Mouse (Mus musculus) heart, adult 2 months (tissue): Measurements from ENCODE around the gene Serinc4. TPM values are rescaled to one million over a fixed set of nuclear protein-coding genes. Genes with fewer than 3 reads are reported as not detected.

Experiments used
- DNase-seq, 2 experiments: peaks; one replicate each; pipeline ENCODE4 v3.0.0; 2021
- H3K27ac ChIP-seq: fragments of 200-600 bp; 2 replicates; pipeline ENCODE4 v1.8.1; 2022
- H3K27me3 ChIP-seq: fragments of 200-500 bp; 2 replicates; pipeline ENCODE4 v1.6.1; 2012; ENCODE audit warnings: mild to moderate bottlenecking, low read length, inconsistent platforms, mixed read lengths; ENCODE audit not compliant: control insufficient read depth, insufficient read depth
- H3K36me3 ChIP-seq: fragments of 200-500 bp; 2 replicates; pipeline ENCODE4 v1.6.1; 2012; ENCODE audit warnings: low read length, inconsistent platforms; ENCODE audit not compliant: control insufficient read depth, insufficient read depth
- H3K4me1 ChIP-seq: fragments of 200-500 bp; 2 replicates; pipeline ENCODE4 v1.6.1; 2011; ENCODE audit warnings: low read length; ENCODE audit not compliant: control insufficient read depth, insufficient read depth
- H3K4me3 ChIP-seq: fragments of 200-600 bp; 2 replicates; pipeline ENCODE4 v1.8.1; 2022
- H3K79me2 ChIP-seq: fragments of 200-500 bp; replicated peaks from 2 replicates; pipeline ENCODE4 v1.6.1; 2012; ENCODE audit warnings: mild to moderate bottlenecking, inconsistent platforms, low read length, moderate library complexity, mixed read lengths; ENCODE audit not compliant: control insufficient read depth, insufficient read depth
- H3K9ac ChIP-seq: fragments of 200-500 bp; 2 replicates; pipeline ENCODE4 v1.6.1; 2012; ENCODE audit warnings: low read depth, mild to moderate bottlenecking, control low read depth, inconsistent platforms, low read length, mixed read lengths
- CTCF ChIP-seq: fragments of 200-600 bp; IDR thresholded peaks from 2 replicates; pipeline ENCODE4 v1.8.1; 2022; ENCODE audit warnings: antibody characterized with exemption, mild to moderate bottlenecking, moderate library complexity
- EP300 ChIP-seq: fragments of 200-500 bp; IDR thresholded peaks from 2 replicates; pipeline ENCODE4 v1.6.1; 2011; ENCODE audit warnings: low read depth, low read length, control low read depth; ENCODE audit not compliant: insufficient read depth
- POLR2A ChIP-seq: fragments of 200-500 bp; IDR thresholded peaks from 2 replicates; pipeline ENCODE4 v1.6.1; 2011; ENCODE audit warnings: mild to moderate bottlenecking, low read depth, low read length, control low read depth; ENCODE audit not compliant: insufficient read depth
- WGBS: fragments of 180-500 bp; shearing (Covaris S2); methylation state at CpG from one replicate; pipeline ENCODE4 v1.1.7; 2018; 5-methylcytosine and 5-hydroxymethylcytosine counted together
- intact Hi-C: fragments of 180-260 bp; cut with DNase I; formaldehyde crosslinking; loops from one replicate; pipeline ENCODE4 v1.15.1; 2025
- polyA plus RNA-seq: library from polyadenylated mRNA; depleted of rRNA; stranded (reverse); fragments of >200 nt; gene quantifications from 2 replicates; pipeline ENCODE4 v1.2.3, GENCODE M21; 2012
- total RNA-seq, 2 experiments: library from RNA; stranded (reverse); gene quantifications; 2 replicates each; pipeline ENCODE4 v1.2.3; 2021

The Serinc4 gene
- total and polyA plus RNA-seq, 3 experiments: 0.21 TPM; not detected in 2

- DNase-seq: no peak
- peaks cover 4% of the 10 kb centered on the region for H3K79me2 ChIP-seq
- no peak overlapping the region for H3K9ac ChIP-seq
- H3K27ac ChIP-seq: no peak overlapping the region
- TF ChIP-seq POLR2A (no peak), CTCF (no peak), EP300 (no peak)
- H3K4me3 ChIP-seq: no peak overlapping the region
- H3K27me3 ChIP-seq: no peaks in the 10 kb centered on the region
- intact Hi-C loops: no loop called here
- H3K4me1 ChIP-seq: peaks cover 2% of the 10 kb centered on the region; the same call in 1 of the 2 replicates
- 86% methylated on average over 3 of the region's 3 CpGs for WGBS
- H3K36me3 ChIP-seq: no peaks in the 10 kb centered on the region
Measured at GRCm38 (mm10) chr2:121445117-121445516, 11.5 kb downstream of the Serinc4 start.

GRCm38 (mm10) chr2:121444178-121444577 is 12.4 kb downstream of the Serinc4 start, which contains the start of gene Ell3:
Gene Ell3, minus strand, starts transcription at chr2:121444278.
- no peak within 1 kb of the TSS for H3K27ac ChIP-seq
- no peak within 1 kb of the TSS; the same call in 1 of the 2 replicates for H3K4me3 ChIP-seq
- no peaks in the 10 kb centered on the region for H3K36me3 ChIP-seq
- no peaks in the 10 kb centered on the region for H3K79me2 ChIP-seq
- H3K9ac ChIP-seq: no peak within 1 kb of the TSS
- TF ChIP-seq EP300 (no peak), POLR2A (no peak), CTCF (no peak)
- 98% methylated on average over 1 of the region's 1 CpGs for WGBS
- peaks cover 2% of the 10 kb centered on the region; the same call in 1 of the 2 replicates for H3K4me1 ChIP-seq
- DNase-seq: no peak
- intact Hi-C loops: no loop called here
- no peaks in the 10 kb centered on the region for H3K27me3 ChIP-seq

- no peak for DNase-seq
- intact Hi-C loops: no loop called here
- 23% methylated on average over 8 of the region's 8 CpGs for WGBS
- Histone ChIP-seq H3K4me3 (peak overlapping the region; percentile 51), H3K36me3 (no peaks in the 10 kb centered on the region; the same call in 1 of the 2 replicates), H3K9ac (no peak overlapping the region), H3K4me1 (peaks cover 2% of the 10 kb centered on the region; the same call in 1 of the 2 replicates), H3K27ac (no peak overlapping the region), H3K27me3 (no peaks in the 10 kb centered on the region), H3K79me2 (no peaks in the 10 kb centered on the region)
- TF ChIP-seq POLR2A (no peak), EP300 (no peak), CTCF (no peak)
Measured at GRCm38 (mm10) chr2:121443068-121443349, 13.6 kb downstream of the Serinc4 start.

- H3K27ac ChIP-seq: no peak overlapping the region; the same call in 1 of the 2 replicates
- no peaks in the 10 kb centered on the region for H3K79me2 ChIP-seq
- peaks cover 2% of the 10 kb centered on the region; the same call in 1 of the 2 replicates for H3K4me1 ChIP-seq
- H3K27me3 ChIP-seq: no peaks in the 10 kb centered on the region
- no peaks in the 10 kb centered on the region; the same call in none of the 2 replicates for H3K36me3 ChIP-seq
- peak; percentile 76 to 78 for DNase-seq
- intact Hi-C loops: no loop called here
- no peak for TF ChIP-seq CTCF
- no peak for TF ChIP-seq POLR2A
- TF ChIP-seq EP300: no peak
- H3K4me3 ChIP-seq: peak overlapping the region; percentile 51
- 2% methylated on average over 30 of the region's 30 CpGs for WGBS
- H3K9ac ChIP-seq: peak overlapping the region; percentile 18
Measured at GRCm38 (mm10) chr2:121442259-121443067, 14.1 kb downstream of the Serinc4 start.

- Histone ChIP-seq H3K27me3 (no peaks in the 10 kb centered on the region), H3K4me1 (peaks cover 2% of the 10 kb centered on the region; the same call in 1 of the 2 replicates), H3K4me3 (peak overlapping the region; percentile 51), H3K27ac (no peak overlapping the region), H3K79me2 (no peaks in the 10 kb centered on the region), H3K36me3 (no peaks in the 10 kb centered on the region; the same call in none of the 2 replicates), H3K9ac (peak overlapping the region; percentile 18; the same call in 1 of the 2 replicates)
- WGBS: 20% methylated on average over 11 of the region's 11 CpGs
- intact Hi-C loops: no loop called here
- no peak for TF ChIP-seq CTCF
- no peak for TF ChIP-seq EP300
- TF ChIP-seq POLR2A: no peak
- peak in 1 of 2 experiments; percentile 29 for DNase-seq
Measured at GRCm38 (mm10) chr2:121441800-121442199, 14.8 kb downstream of the Serinc4 start.
